ENCODE assay signal across 13 mouse cellular contexts in genomic region chr11:43349564-43349963, GRCm38 (mm10).
A peak's percentile ranks its signal among the peaks of the same experiment; 100 is the strongest.
DNase-seq lines count a peak whose midpoint lies in the region; ATAC-seq lines count a peak whose summit lies in the region.
"Had no signal": no experiment of that assay in that cellular context is flagged by ENCODE, and none has a peak within 500 bp of the region (broad histone marks: within the 10 kb centered on the region; RNA-seq: fewer than 3 reads in every experiment).

No protein-coding gene starts in this region.

- WGBS in kidney, embryonic 14.5 days, result 60% methylated on average over 7 of the region's 7 CpGs
- WGBS in intestine, embryonic 16.5 days, result 53% methylated on average over 7 of the region's 7 CpGs
- WGBS in hindbrain, embryonic 12.5 days, result 59% methylated on average over 7 of the region's 7 CpGs
- WGBS in hindbrain, embryonic 13.5 days, result 54% methylated on average over 7 of the region's 7 CpGs

- no peaks in the 10 kb centered on the region for H3K27me3 ChIP-seq in kidney, embryonic 14.5 days (ENCODE audit: control insufficient read depth, insufficient read depth, low read length)
- no peaks in the 10 kb centered on the region for H3K27me3 ChIP-seq in intestine, embryonic 16.5 days (replicated peaks; ENCODE audit: control insufficient read depth, insufficient read depth, low read length)
- no peaks in the 10 kb centered on the region for H3K27me3 ChIP-seq in hindbrain, embryonic 12.5 days
- H3K27me3 ChIP-seq in hindbrain, embryonic 13.5 days, result no peaks in the 10 kb centered on the region
- H3K27me3 ChIP-seq: liver, embryonic 13.5 days had no signal

- no peak for ATAC-seq in kidney, embryonic 14.5 days (ENCODE audit: low FRiP score, low TSS enrichment)
- ATAC-seq in intestine, embryonic 16.5 days, result no peak
- ATAC-seq in hindbrain, embryonic 12.5 days (ENCODE audit: low FRiP score), result no peak
- no peak for ATAC-seq in hindbrain, embryonic 13.5 days (ENCODE audit: low FRiP score)

- peak; percentile 2 to 7 for DNase-seq in kidney, postnatal 36 days
- DNase-seq in 416B (ENCODE audit: low read depth), result peak; percentile 59
- peak; percentile 27 for DNase-seq in NIH3T3 (ENCODE audit: low read depth)
- peak; percentile 64 for DNase-seq in lung, postnatal 10 days
- DNase-seq: cerebellum, postnatal 25 days; liver, embryonic 13.5 days; right cerebral cortex, postnatal 14 days; thymus, adult 2 months had no signal

- no peak overlapping the region for H3K4me2 ChIP-seq in kidney, embryonic 14.5 days (replicated peaks; ENCODE audit: low read depth, low read length)
- H3K4me2 ChIP-seq in intestine, embryonic 16.5 days (ENCODE audit: low read depth, low read length), result no peak overlapping the region
- H3K4me2 ChIP-seq in hindbrain, embryonic 12.5 days (replicated peaks), result no peak overlapping the region
- H3K4me2 ChIP-seq in hindbrain, embryonic 13.5 days, result no peak overlapping the region
- H3K4me2 ChIP-seq: liver, embryonic 13.5 days had no signal

- H3K36me3 ChIP-seq in kidney, embryonic 14.5 days (ENCODE audit: control insufficient read depth, insufficient read depth, low read length), result no peaks in the 10 kb centered on the region
- no peaks in the 10 kb centered on the region for H3K36me3 ChIP-seq in intestine, embryonic 16.5 days (ENCODE audit: control insufficient read depth, insufficient read depth, low read length)
- no peaks in the 10 kb centered on the region for H3K36me3 ChIP-seq in hindbrain, embryonic 12.5 days
- no peaks in the 10 kb centered on the region for H3K36me3 ChIP-seq in hindbrain, embryonic 13.5 days
- H3K36me3 ChIP-seq: forebrain, embryonic 10.5 days; liver, embryonic 13.5 days had no signal

- no peaks in the 10 kb centered on the region for H3K4me1 ChIP-seq in kidney, embryonic 14.5 days (ENCODE audit: control insufficient read depth, insufficient read depth, low read length)
- peaks cover 4% of the 10 kb centered on the region; the same call in 1 of the 2 replicates for H3K4me1 ChIP-seq in intestine, embryonic 16.5 days (ENCODE audit: control insufficient read depth, insufficient read depth, low read length)
- peaks cover 10% of the 10 kb centered on the region for H3K4me1 ChIP-seq in hindbrain, embryonic 12.5 days
- peaks cover 15% of the 10 kb centered on the region for H3K4me1 ChIP-seq in hindbrain, embryonic 13.5 days (replicated peaks)
- H3K4me1 ChIP-seq: liver, embryonic 13.5 days had no signal

- H3K9me3 ChIP-seq in kidney, embryonic 14.5 days (ENCODE audit: control insufficient read depth, low read length), result no peaks in the 10 kb centered on the region
- H3K9me3 ChIP-seq in intestine, embryonic 16.5 days (ENCODE audit: control insufficient read depth, low read length), result no peaks in the 10 kb centered on the region
- no peaks in the 10 kb centered on the region for H3K9me3 ChIP-seq in hindbrain, embryonic 12.5 days (replicated peaks)
- no peaks in the 10 kb centered on the region for H3K9me3 ChIP-seq in hindbrain, embryonic 13.5 days
- H3K9me3 ChIP-seq: forebrain, embryonic 10.5 days; liver, embryonic 13.5 days had no signal

- no peak overlapping the region for H3K4me3 ChIP-seq in kidney, embryonic 14.5 days (ENCODE audit: low read length)
- no peak overlapping the region for H3K4me3 ChIP-seq in intestine, embryonic 16.5 days (ENCODE audit: low read length)
- H3K4me3 ChIP-seq in hindbrain, embryonic 12.5 days, result no peak overlapping the region
- H3K4me3 ChIP-seq in hindbrain, embryonic 13.5 days, result no peak overlapping the region
- H3K4me3 ChIP-seq: forebrain, embryonic 10.5 days; liver, embryonic 13.5 days had no signal

- H3K9ac ChIP-seq in kidney, embryonic 14.5 days (ENCODE audit: low read depth, low read length), result no peak overlapping the region
- H3K9ac ChIP-seq in intestine, embryonic 16.5 days (ENCODE audit: low read depth, low read length), result no peak overlapping the region
- no peak overlapping the region for H3K9ac ChIP-seq in hindbrain, embryonic 12.5 days
- no peak overlapping the region for H3K9ac ChIP-seq in hindbrain, embryonic 13.5 days
- H3K9ac ChIP-seq: liver, embryonic 13.5 days had no signal

- no peak overlapping the region for H3K27ac ChIP-seq in kidney, embryonic 14.5 days (ENCODE audit: low read depth, low read length)
- no peak overlapping the region for H3K27ac ChIP-seq in intestine, embryonic 16.5 days (ENCODE audit: low read length)
- no peak overlapping the region for H3K27ac ChIP-seq in hindbrain, embryonic 12.5 days
- H3K27ac ChIP-seq in hindbrain, embryonic 13.5 days, result no peak overlapping the region
- H3K27ac ChIP-seq: forebrain, embryonic 10.5 days; liver, embryonic 13.5 days had no signal

Comparison
In these comparisons a context has a peak if more than half of its experiments do, and no peak if none do; other contexts are left out.
1. DNase-seq: peak in every context shown above with its lines; median percentile 64 in lung, postnatal 10 days; 59 in 416B; 27 in NIH3T3; 4 in kidney, postnatal 36 days.